Mouse (Mus musculus) intestine, embryonic 14.5 days (tissue): ENCODE measurements at regions not wholly inside any gene's neighbourhood (a gene's known extent, or its start where the extent isn't known, plus 50 kb on each side); places are given as distances from the start of the nearest gene placed in this dataset.

ENCODE experiments used
- ATAC-seq: fragments of 200-750 bp; cut with Nextera tagmentation; replicated peaks from 2 replicates; pipeline ENCODE4 v1.8.0; 2017; ENCODE audit warnings: low read depth, moderate number of reproducible peaks, moderate TSS enrichment, moderate library complexity; ENCODE audit not compliant: low FRiP score, low TSS enrichment
- DNase-seq: peaks from one replicate; pipeline ENCODE4 v3.0.0-alpha.2; 2018; ENCODE audit warnings: low spot score
- H3K27ac ChIP-seq: fragments of 300-500 bp; sonication (generic); 2 replicates; pipeline ENCODE4 v1.5.1; 2014; ENCODE audit warnings: low read depth, mild to moderate bottlenecking, control low read depth
- H3K27me3 ChIP-seq: fragments of 300-500 bp; sonication (generic); replicated peaks from 2 replicates; pipeline ENCODE4 v1.6.1; 2014; ENCODE audit warnings: low read length, control low read depth; ENCODE audit not compliant: control insufficient read depth, insufficient read depth
- H3K36me3 ChIP-seq: fragments of 300-500 bp; sonication (generic); 2 replicates; pipeline ENCODE4 v1.6.1; 2014; ENCODE audit warnings: low read length, control low read depth; ENCODE audit not compliant: control insufficient read depth, insufficient read depth
- H3K4me1 ChIP-seq: fragments of 300-500 bp; sonication (generic); replicated peaks from 2 replicates; pipeline ENCODE4 v1.6.1; 2014; ENCODE audit warnings: low read length, control low read depth, mixed read lengths; ENCODE audit not compliant: control insufficient read depth, insufficient read depth
- H3K4me2 ChIP-seq: fragments of 300-500 bp; sonication (generic); 2 replicates; pipeline ENCODE4 v1.6.1; 2014; ENCODE audit warnings: low read length
- H3K4me3 ChIP-seq: fragments of 300-500 bp; sonication (generic); 2 replicates; pipeline ENCODE4 v1.5.1; 2014; ENCODE audit warnings: low read depth, low read length, control low read depth, mixed read lengths
- H3K9ac ChIP-seq: fragments of 300-500 bp; sonication (generic); 2 replicates; pipeline ENCODE4 v1.6.1; 2014; ENCODE audit warnings: mild to moderate bottlenecking, low read length
- H3K9me3 ChIP-seq: fragments of 300-500 bp; sonication (generic); 2 replicates; pipeline ENCODE4 v1.6.1; 2016; ENCODE audit warnings: low read length, control low read depth; ENCODE audit not compliant: control insufficient read depth
- WGBS: fragments of 180-500 bp; shearing (Covaris S2); extraction: QIAGEN DNeasy Blood & Tissue Kit; methylation state at CpG from one replicate; pipeline ENCODE4 v1.1.7; 2014; 5-methylcytosine and 5-hydroxymethylcytosine counted together

DNA sequence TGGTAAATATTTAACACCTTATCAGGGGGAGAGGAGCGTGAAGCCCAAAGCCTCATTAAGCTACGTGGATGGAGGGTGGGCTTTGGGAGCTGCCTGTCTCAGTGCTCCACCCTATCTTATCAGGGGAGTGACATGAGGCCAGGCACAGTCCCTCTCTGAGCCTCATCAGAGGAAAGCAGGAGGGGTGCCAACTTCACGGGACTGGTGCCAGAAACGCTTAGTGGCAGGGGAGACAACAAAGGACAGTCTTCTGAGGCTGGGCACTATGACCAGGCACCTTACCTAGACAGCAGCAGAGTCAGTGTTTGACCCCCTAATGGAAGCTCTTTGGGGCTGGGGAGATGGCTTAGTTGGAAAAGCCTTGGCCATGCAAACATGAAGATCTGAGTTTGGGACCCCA is 49.9 kb upstream of the 3110018I06Rik start:
- H3K4me3 ChIP-seq, result no peak overlapping the region
- H3K9ac ChIP-seq, result no peak overlapping the region
- no peak for DNase-seq
- H3K27ac ChIP-seq, result no peak overlapping the region
- H3K36me3 ChIP-seq, result no peaks in the 10 kb centered on the region
- no peak for ATAC-seq
- no peaks in the 10 kb centered on the region for H3K4me1 ChIP-seq
- H3K9me3 ChIP-seq, result no peaks in the 10 kb centered on the region
- no peaks in the 10 kb centered on the region for H3K27me3 ChIP-seq
- H3K4me2 ChIP-seq, result no peak overlapping the region
- WGBS, result 64% methylated on average over 4 of the region's 4 CpGs
